Mouse (Mus musculus): ENCODE results near the gene Rab25.

Gene Rab25

GRCm38 (mm10) chr3:88566536-88567061 lies 18.5 kb upstream of the Rab25 start:
- DNase-seq (ENCODE audit: low spot score): no peak

DNA sequence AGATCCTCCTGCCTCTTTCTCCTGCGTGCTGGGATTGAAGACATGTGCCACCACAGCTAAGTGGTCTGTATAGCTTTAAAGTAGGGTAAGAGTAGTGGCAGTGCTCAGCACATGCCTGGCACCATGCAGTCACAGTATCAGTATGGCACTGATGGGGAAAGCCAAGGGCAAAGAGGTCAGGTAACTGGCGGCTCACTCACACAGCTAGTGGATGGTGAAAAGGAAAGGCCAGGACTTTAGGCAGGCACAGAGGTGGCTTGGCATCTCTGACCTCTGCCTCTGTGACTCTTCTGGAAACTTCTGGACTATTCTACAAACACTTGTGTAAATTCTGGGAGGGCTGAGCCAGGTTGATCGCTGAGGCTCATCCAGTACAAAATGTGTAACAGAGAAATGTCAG lies 18.0 kb upstream of the Rab25 start:
- DNase-seq (ENCODE audit: low spot score): no peak

GRCm38 (mm10) chr3:88563966-88564365 lies 15.9 kb upstream of the Rab25 start:
- DNase-seq (ENCODE audit: low spot score): no peak

DNA sequence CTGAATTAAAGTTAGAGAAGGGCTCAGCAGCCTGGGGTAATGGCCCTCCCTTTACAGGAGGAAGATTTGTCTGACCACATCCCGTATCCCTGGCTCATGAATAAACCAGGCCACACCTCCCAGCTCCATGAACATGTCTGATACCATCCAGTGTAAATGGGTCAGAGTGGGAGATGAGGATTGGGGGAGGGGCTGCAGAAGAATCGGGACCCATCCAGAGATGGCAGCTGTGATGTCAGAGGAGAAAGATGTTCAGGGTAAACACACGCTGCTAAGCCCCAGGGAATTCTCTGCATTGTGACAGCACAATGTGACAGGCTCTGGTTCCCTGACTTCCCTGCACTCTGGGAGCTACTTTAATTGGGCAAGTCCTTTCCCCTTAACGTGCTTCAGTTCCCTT lies 15.3 kb upstream of the Rab25 start:
- DNase-seq (ENCODE audit: low spot score): no peak

DNA sequence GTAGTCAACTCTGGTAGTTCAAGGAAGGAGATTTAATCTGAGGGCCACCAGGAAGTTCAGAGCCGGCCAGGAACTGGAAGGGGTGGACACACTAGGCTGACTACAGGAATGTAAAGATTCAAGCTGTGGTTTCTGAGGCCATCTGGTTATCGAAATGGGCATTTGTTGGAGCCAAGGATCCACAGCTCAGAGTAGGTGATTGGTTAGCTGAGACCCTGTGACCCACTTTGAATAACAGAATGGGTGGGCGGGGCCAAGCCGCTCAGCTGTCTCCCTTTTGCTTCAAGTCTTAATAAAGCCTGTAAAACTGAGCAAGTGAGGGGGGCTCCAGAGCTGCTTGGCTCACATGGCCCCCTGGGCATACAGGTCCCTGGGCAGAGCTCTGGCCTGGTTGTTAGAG lies 13.9 kb upstream of the Rab25 start:
- no peak for DNase-seq (ENCODE audit: low spot score)

GRCm38 (mm10) chr3:88559596-88559995 lies 11.5 kb upstream of the Rab25 start:
- no peak for DNase-seq (ENCODE audit: low spot score)

DNA sequence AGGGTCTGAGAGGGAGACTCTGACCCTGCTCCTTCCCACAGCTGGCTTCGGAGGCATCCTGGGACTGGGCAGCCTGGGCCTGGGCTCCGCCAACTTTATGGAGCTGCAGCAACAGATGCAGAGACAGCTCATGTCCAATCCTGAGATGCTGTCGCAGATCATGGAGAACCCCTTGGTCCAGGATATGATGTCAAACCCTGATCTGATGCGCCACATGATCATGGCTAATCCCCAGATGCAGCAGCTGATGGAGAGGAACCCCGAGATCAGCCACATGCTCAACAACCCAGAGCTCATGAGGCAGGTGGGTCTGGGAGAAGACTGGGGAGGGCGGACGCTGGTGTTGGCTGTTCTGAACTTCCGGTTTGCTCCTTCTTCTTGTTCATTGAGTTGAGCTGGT lies 8.5 kb upstream of the Rab25 start:
- DNase-seq (ENCODE audit: low spot score): no peak

GRCm38 (mm10) chr3:88555731-88556130 lies 7.6 kb upstream of the Rab25 start:
- DNase-seq (ENCODE audit: low spot score): no peak

DNA sequence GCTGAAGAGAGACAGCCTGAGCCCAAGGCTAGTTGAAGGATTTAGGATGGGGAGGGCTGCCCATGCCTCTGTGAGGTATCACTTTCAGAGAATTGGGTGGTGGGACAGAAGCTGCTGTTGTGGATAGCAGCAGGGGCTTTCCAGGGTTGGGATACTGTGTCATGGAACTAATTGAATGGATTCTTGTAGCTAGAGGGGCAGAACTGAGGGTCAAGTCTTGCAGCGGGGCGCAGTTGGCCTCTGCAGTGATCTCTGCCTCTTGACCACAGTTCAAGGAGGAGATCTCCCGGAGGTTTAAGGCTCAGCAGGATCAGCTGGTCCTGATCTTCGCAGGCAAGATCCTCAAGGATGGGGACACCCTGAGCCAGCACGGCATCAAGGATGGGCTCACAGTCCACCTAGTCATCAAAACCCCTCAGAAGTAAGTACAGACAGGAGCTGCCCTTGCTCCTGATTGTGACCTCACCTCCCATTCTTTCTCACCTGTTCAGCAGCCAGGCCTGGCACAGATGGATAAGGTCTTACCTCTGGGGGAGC lies 7.0 kb upstream of the Rab25 start:
- DNase-seq (ENCODE audit: low spot score): no peak

DNA sequence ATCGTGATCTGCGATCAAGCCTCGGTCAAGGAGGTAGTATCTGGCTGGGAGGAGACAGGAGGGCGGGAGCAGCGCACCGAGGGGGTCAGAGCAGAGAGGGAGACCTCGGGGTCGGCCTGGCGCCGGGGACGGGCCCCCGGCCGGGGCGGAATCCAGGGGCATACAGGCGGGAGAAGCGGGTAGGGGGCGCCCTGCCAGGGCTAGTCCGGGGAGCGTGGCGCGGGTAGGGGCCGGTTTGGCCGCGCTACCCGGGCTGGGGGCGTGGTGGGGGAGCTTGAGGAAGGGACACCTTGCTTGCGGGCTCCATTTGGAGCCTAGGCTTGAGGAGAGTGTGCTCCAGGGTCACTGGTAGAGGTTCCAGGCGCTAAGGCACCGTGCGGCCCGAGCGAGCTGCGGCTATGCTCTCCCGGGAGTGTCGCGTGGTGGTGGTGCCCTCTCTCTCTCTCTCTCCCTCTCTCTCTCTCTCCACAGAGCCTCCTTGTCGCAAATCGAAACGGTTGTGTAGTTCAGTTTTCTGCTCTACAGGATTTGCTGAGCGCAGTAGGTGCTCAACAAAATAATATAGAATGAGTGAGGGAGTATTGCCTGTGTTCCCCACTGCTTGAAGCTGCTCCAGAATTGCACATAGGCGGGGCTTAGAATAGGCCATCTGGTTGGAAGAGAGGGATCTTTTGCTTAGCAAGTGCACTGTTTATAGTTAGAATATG lies 5.9 kb upstream of the Rab25 start:
- DNase-seq (ENCODE audit: low spot score): peak; percentile 63

DNA sequence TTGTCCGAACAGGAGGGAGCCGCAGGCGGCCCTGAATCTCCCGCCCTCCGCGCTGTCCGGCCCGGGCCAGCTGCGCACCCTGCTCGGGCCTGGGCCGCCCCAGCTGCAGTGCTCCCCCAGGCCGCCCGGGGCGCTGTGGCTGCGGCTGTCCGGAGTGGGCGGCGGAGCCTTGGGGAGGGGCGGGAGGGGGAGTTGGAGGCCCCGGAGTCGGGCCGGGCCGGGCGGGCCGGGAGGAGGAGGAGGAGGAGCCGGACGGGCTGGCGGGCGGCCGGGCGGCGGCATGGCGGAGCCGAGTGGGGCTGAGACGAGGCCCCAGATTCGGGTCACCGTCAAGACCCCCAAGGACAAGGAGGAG lies 5.4 kb upstream of the Rab25 start, which contains the start of gene Ubqln4:
Ubqln4 (plus strand) TSS at position 234 of the 355 bp plus-strand sequence.
- DNase-seq (ENCODE audit: low spot score): peak; percentile 83

GRCm38 (mm10) chr3:88552676-88553524 lies 4.8 kb upstream of the Rab25 start, which contains the start of gene Lamtor2:
TSS of gene Lamtor2 (minus strand) at chr3:88553074.
- DNase-seq (ENCODE audit: low spot score): peak; percentile 97

DNA sequence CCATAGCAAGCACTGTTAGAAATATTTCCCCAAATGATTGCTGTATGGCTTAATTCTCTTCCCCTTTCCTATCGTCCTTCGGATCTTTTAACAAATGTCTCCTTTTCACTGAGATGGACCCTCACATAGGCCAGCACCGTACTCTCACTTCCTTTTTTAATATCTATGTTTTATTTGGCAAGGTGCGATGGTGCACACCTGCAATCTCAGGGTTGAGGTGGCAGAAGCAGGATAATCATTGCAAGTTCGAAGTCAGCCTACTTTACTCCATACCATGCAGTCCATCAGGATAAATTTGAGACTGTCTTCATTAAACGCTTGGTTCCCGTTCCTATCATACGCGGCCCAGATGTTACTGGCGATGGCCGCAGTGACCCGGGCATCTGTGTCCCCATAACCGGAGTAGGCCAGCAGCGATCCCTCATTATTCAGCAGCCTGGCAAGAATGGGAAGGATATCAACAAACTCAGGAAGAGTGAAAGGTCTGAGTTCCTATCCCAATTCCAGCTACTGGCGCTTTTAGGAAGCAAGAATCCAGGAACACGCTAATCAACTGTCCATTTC lies 4.1 kb upstream of the Rab25 start:
- no peak for DNase-seq (ENCODE audit: low spot score)

GRCm38 (mm10) chr3:88551586-88551985 lies 3.5 kb upstream of the Rab25 start:
- no peak for DNase-seq (ENCODE audit: low spot score)

DNA sequence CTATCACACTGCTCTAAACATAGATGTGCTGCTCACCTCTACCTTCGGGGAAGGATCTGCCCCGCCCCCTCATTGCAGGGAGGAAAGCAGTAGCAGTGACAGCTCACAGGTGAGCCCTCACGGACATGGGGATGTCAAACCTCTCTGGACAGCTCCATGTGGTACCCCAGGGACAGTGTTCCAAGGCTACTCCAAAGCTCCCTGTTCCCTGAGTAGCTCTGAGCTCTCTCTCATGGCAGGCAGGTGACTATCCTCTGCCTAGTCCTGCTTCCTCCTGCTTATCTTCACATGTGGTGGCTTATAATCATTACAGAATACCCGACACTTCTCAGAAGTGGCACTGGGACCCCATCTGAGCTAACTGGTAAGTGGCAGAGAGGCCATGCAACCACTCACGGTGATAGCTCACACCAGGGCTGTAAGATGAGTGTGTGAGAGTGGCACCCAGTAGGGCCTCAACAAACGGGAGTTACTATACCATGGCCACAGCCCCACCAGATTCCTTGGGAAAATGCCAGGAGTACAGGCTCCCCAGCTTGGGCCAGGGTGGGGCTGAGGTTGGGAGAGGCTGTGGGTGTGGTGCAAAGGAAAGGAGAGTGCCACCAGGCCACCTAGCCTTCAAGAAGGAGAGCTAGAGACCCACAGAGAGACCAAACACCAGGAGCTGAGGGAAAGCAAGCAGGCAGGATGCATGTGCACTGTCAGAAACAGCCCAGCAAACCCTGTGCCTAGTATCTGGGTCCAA lies 1.3 kb downstream of the Rab25 start:
- DNase-seq (ENCODE audit: low spot score): no peak

- DNase-seq (ENCODE audit: low spot score): no peak
These were observed 3.0 kb downstream of the Rab25 start for GRCm38 (mm10) chr3:88544955-88545591.

DNA sequence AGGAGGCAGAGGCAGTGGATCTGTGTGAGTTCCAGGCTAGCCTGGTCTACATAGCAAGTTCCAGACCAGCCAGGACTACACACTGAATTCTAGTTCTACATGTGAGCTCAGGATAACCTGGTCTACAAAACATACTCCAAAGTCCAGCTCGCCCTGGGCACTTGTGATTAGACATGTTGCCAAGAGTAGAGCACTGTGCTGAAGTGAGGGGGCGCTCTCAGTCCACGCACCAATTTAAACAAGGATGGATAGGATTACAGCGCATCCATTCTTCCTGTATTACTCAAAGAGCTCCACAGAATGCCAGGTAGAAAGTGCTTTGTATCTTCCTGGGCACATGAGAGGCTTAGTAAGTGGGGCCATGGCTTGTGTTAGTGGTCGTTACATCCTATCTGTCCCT lies 3.6 kb downstream of the Rab25 start:
- DNase-seq (ENCODE audit: low spot score): no peak

GRCm38 (mm10) chr3:88543651-88544410 lies 4.3 kb downstream of the Rab25 start:
- no peak for DNase-seq (ENCODE audit: low spot score)

GRCm38 (mm10) chr3:88543174-88543573 lies 4.9 kb downstream of the Rab25 start:
- DNase-seq (ENCODE audit: low spot score): no peak

DNA sequence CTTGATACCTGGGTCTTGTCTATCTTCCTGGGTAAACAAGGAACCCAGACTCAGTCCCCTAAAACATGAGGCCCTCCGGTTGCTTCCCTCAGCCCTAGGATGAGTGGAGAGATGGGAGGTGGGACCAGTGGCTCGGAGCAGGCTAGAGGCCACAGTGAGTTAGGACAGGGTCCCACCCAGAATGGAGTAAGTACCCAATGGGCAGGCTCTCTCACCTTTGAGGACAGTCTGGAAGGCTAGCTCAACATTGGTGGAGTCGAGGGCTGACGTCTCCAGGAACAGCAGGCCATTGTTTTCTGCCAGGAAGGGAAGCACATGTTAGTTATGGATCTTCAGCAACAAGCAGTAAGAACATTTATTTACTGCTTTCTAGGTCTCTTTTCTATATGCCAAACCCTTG lies 5.6 kb downstream of the Rab25 start:
- DNase-seq (ENCODE audit: low spot score): no peak

Data from c-Kit-positive CD71-positive TER-119-positive erythroid progenitor cells, embryonic 14.5 days (primary cell).